Comparison of ENCODE assay signal across 8 mouse cellular contexts in the genomic region with DNA sequence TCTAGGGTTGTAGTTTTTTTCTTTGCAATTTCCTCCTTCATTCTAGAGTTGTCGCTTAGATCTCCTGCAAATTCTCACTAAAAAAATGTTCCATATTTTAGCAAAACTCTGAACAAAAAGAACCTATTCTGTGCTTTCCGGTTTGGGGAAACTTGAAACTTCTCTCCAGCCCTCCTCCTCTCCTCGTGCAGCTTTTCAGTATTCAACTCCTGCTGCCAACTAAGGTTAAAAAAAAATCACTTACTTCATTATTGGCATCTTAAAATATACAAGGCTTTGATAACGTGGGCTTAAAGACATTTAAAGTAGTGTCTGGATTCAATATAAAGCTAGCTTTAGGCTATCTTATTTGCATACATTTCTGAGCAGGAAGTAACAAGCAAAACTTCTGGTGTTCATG. TPM values are rescaled to one million over a fixed set of nuclear protein-coding genes. Genes with fewer than 3 reads are reported as not detected.
DNase-seq lines count a peak whose midpoint lies in the region; ATAC-seq and TF ChIP-seq lines count a peak whose summit lies in the region.

No protein-coding gene starts in this region.

- TF ChIP-seq EP300 in CH12.LX (IDR thresholded peaks at IDR 0.05; ENCODE audit: low read length), result peak; percentile 27; the same call in 1 of the 2 replicates

- no peaks in the 10 kb centered on the region for H3K27me3 ChIP-seq in heart, embryonic 10.5 days (ENCODE audit: insufficient read depth, poor library complexity, severe bottlenecking)
- H3K27me3 ChIP-seq in CH12.LX (replicated peaks), result no peaks in the 10 kb centered on the region
- H3K27me3 ChIP-seq in forebrain, embryonic 15.5 days, result no peaks in the 10 kb centered on the region
- H3K27me3 ChIP-seq in liver, embryonic 16.5 days (ENCODE audit: control insufficient read depth, insufficient read depth, low read depth, low read length), result no peaks in the 10 kb centered on the region

- no peak for TF ChIP-seq RAD21 in CH12.LX (IDR thresholded peaks at IDR 0.05; ENCODE audit: low read depth, low read length)

- ATAC-seq in forebrain, embryonic 15.5 days (replicated peaks), result no peak; the same call in 1 of the 2 replicates
- no peak for ATAC-seq in liver, embryonic 16.5 days (ENCODE audit: low read depth)

- 8% methylated on average over 4 of the region's 4 CpGs for WGBS in heart, embryonic 10.5 days
- 15% methylated on average over 4 of the region's 4 CpGs for WGBS in forebrain, embryonic 15.5 days
- WGBS in liver, embryonic 16.5 days (ENCODE audit: insufficient replicate concordance), result 8% methylated on average over 4 of the region's 4 CpGs

- intact Hi-C loops in heart, postnatal 14 days (cut with DNase I), result loop anchor here (5.0 kb wide), 1 partner anchor 43 kb away; no protein-coding TSS in a partner anchor

- TF ChIP-seq CTCF in CH12.LX (conservative IDR thresholded peaks at IDR 0.05 in 1 of 2, IDR thresholded peaks at IDR 0.05 in 1 of 2; ENCODE audit: low read depth in 2 of 2, low read length in 2 of 2), result no peak

- no peak for DNase-seq in heart, embryonic 10.5 days (ENCODE audit: low spot score)
- DNase-seq in heart, postnatal 14 days, result no peak
- DNase-seq in CH12.LX (ENCODE audit: extremely low read depth), result no peak
- no peak for DNase-seq in spleen, postnatal 4 days (ENCODE audit: low spot score in 2 of 2)
- no peak for DNase-seq in thymus, postnatal 36 days
- DNase-seq in gastrocnemius, postnatal 4 days (ENCODE audit: low spot score in 2 of 2), result no peak

- H3K4me3 ChIP-seq in heart, embryonic 10.5 days, result peak overlapping the region; percentile 61
- peak overlapping the region; percentile 60 to 91 (median 78) for H3K4me3 ChIP-seq in CH12.LX (replicated peaks in 1 of 3; ENCODE audit: low read depth in 2 of 3, low read length in 2 of 3, poor library complexity in 1 of 3)
- peak overlapping the region; percentile 57 for H3K4me3 ChIP-seq in forebrain, embryonic 15.5 days
- peak overlapping the region; percentile 64 for H3K4me3 ChIP-seq in liver, embryonic 16.5 days (ENCODE audit: low read depth, low read length)

- in situ Hi-C loops in CH12.LX (cut with MboI; ENCODE audit: low pct_ligation_motif_present, low pct_unique_long_range_greater_than_20kb, low sequenced_read_pairs), result no loop called here

- H3K36me3 ChIP-seq in heart, embryonic 10.5 days, result no peaks in the 10 kb centered on the region
- no peaks in the 10 kb centered on the region for H3K36me3 ChIP-seq in CH12.LX (replicated peaks in 1 of 2; ENCODE audit: control insufficient read depth in 1 of 2, insufficient read depth in 1 of 2, low read length in 1 of 2)
- no peaks in the 10 kb centered on the region for H3K36me3 ChIP-seq in forebrain, embryonic 15.5 days
- no peaks in the 10 kb centered on the region for H3K36me3 ChIP-seq in liver, embryonic 16.5 days (ENCODE audit: control insufficient read depth, insufficient read depth)

- peak overlapping the region; percentile 86 for H3K27ac ChIP-seq in heart, embryonic 10.5 days
- no peak overlapping the region for H3K27ac ChIP-seq in CH12.LX (ENCODE audit: insufficient read depth, low read depth)
- peak overlapping the region; percentile 95 for H3K27ac ChIP-seq in forebrain, embryonic 15.5 days (replicated peaks)
- H3K27ac ChIP-seq in liver, embryonic 16.5 days (ENCODE audit: low read length), result no peak overlapping the region

- H3K9ac ChIP-seq in CH12.LX (ENCODE audit: insufficient read depth, low read depth), result peak overlapping the region; percentile 66
- peak overlapping the region; percentile 65 for H3K9ac ChIP-seq in forebrain, embryonic 15.5 days (replicated peaks)
- H3K9ac ChIP-seq in liver, embryonic 16.5 days (ENCODE audit: low read depth, low read length), result peak overlapping the region; percentile 33; the same call in 1 of the 2 replicates

- no peak for TF ChIP-seq POLR2A in CH12.LX (IDR thresholded peaks at IDR 0.05; ENCODE audit: low read depth, low read length)

- H3K9me3 ChIP-seq in heart, embryonic 10.5 days, result no peaks in the 10 kb centered on the region
- no peaks in the 10 kb centered on the region for H3K9me3 ChIP-seq in CH12.LX (replicated peaks; ENCODE audit: low read length)
- no peaks in the 10 kb centered on the region for H3K9me3 ChIP-seq in forebrain, embryonic 15.5 days
- H3K9me3 ChIP-seq in liver, embryonic 16.5 days (replicated peaks; ENCODE audit: control insufficient read depth, low read length), result no peaks in the 10 kb centered on the region

- dilution Hi-C loops in CH12.LX (cut with MboI; ENCODE audit: extremely low pct_ligation_motif_present, extremely low pct_unique_long_range_greater_than_20kb, low sequenced_read_pairs), result no loop called here

- H3K79me2 ChIP-seq in CH12.LX (replicated peaks; ENCODE audit: control insufficient read depth, extremely low read depth, insufficient read depth, poor library complexity, severe bottlenecking), result peaks cover 10% of the 10 kb centered on the region

- no peaks in the 10 kb centered on the region for H3K4me1 ChIP-seq in heart, embryonic 10.5 days
- H3K4me1 ChIP-seq in CH12.LX (ENCODE audit: control insufficient read depth in 1 of 2, insufficient read depth in 2 of 2), result no peaks in the 10 kb centered on the region
- H3K4me1 ChIP-seq in forebrain, embryonic 15.5 days, result no peaks in the 10 kb centered on the region
- H3K4me1 ChIP-seq in liver, embryonic 16.5 days (ENCODE audit: control insufficient read depth, low read depth, low read length), result peaks cover 4% of the 10 kb centered on the region; the same call in 1 of the 2 replicates

- H3K4me2 ChIP-seq in CH12.LX (ENCODE audit: insufficient read depth, low read depth, poor library complexity, severe bottlenecking), result peak overlapping the region; percentile 21; the same call in 1 of the 2 replicates
- H3K4me2 ChIP-seq in forebrain, embryonic 15.5 days (replicated peaks), result peak overlapping the region; percentile 29
- peak overlapping the region; percentile 56 for H3K4me2 ChIP-seq in liver, embryonic 16.5 days (ENCODE audit: low read depth, low read length)

TF ChIP-seq in CH12.LX, 34 proteins besides CTCF, POLR2A, EP300 and RAD21:
- TF ChIP-seq IRF4 (IDR thresholded peaks at IDR 0.05; ENCODE audit: low read depth, low read length) (no peak), BHLHE40 (IDR thresholded peaks at IDR 0.05; ENCODE audit: low read depth, low read length) (peak; percentile 35; the same call in 1 of the 2 replicates), ZNF384 (IDR thresholded peaks at IDR 0.05; ENCODE audit: low read depth, low read length) (peak; percentile 21; the same call in 1 of the 2 replicates), ZMIZ1 (IDR thresholded peaks at IDR 0.05; ENCODE audit: low read depth, low read length) (no peak), UBTF (IDR thresholded peaks at IDR 0.05; ENCODE audit: low read depth, low read length) (no peak), SIN3A (IDR thresholded peaks at IDR 0.05; ENCODE audit: low read length) (0 out of 2 replicates have a peak, but pooled peaks have one; percentile 15), HCFC1 (IDR thresholded peaks at IDR 0.05; ENCODE audit: low read depth, low read length) (0 out of 2 replicates have a peak, but pooled peaks have one; percentile 12), CHD1 (IDR thresholded peaks at IDR 0.05; ENCODE audit: low read depth, low read length) (0 out of 2 replicates have a peak, but pooled peaks have one; percentile 41), GABPA (IDR thresholded peaks at IDR 0.05; ENCODE audit: insufficient replicate concordance, low read depth, low read length) (no peak), ZKSCAN1 (IDR thresholded peaks at IDR 0.05; ENCODE audit: borderline replicate concordance, low read depth, low read length) (peak; percentile 43)

RNA-seq across cellular contexts. Expression of gene Sh3bgrl, which starts 0.4 kb away (rescaled TPM):
- polyA plus RNA-seq in heart, embryonic 10.5 days (2016; fragmentation: Nextera tagmentation; extraction: Ambion mirVana), result 80.1 and 91.7 TPM in 2 replicates
- total RNA-seq in heart, postnatal 14 days (2021), result 10 to 100 TPM; 39.6 to 49.5 TPM
- total RNA-seq in CH12.LX (2012; rRNA removed) (25.0 and 27.7 TPM in 2 replicates), CH12.LX (2014; rRNA removed) (148 and 154 TPM in 2 replicates)
- polyA plus RNA-seq in CH12.LX (2012; ENCODE audit: insufficient read length, low read depth), result 82.5 and 130 TPM in 2 replicates
- polyA plus RNA-seq in forebrain, embryonic 15.5 days (2015; fragmentation: Nextera tagmentation; extraction: Ambion mirVana), result 271 and 273 TPM in 2 replicates
- polyA plus RNA-seq in liver, embryonic 16.5 days (2015; fragmentation: Nextera tagmentation; extraction: Ambion mirVana), result 55.0 and 55.1 TPM in 2 replicates
- total RNA-seq in gastrocnemius, postnatal 4 days (2021), result 10 to 100 TPM; 53.4 to 55.2 TPM

Comparison
In these comparisons a context has a peak if more than half of its experiments do, and no peak if none do; other contexts are left out.
1. H3K27ac ChIP-seq: peak in heart, embryonic 10.5 days (single experiment) and forebrain, embryonic 15.5 days (single experiment); none in CH12.LX (single experiment) and liver, embryonic 16.5 days (single experiment).
2. Peak in every context shown above with its lines, with median percentiles within 50 percentile points of each other: H3K4me3 ChIP-seq, H3K4me2 ChIP-seq and H3K9ac ChIP-seq.